Mouse (Mus musculus) lung, embryonic 14.5 days (tissue): ENCODE measurements around the gene Limk1. TPM values are rescaled to one million over a fixed set of nuclear protein-coding genes. Genes with fewer than 3 reads are reported as not detected.

Experiments used
- ATAC-seq: fragments of 200-750 bp; cut with Nextera tagmentation; 2 replicates; pipeline ENCODE4 v1.8.0; 2017; ENCODE audit warnings: mild to moderate bottlenecking, moderate TSS enrichment, moderate library complexity; ENCODE audit not compliant: insufficient read depth
- DNase-seq: peaks from one replicate; pipeline ENCODE4 v3.0.0-alpha.2; 2015
- H3K27ac ChIP-seq: fragments of 300-500 bp; sonication (generic); 2 replicates; pipeline ENCODE4 v1.5.1; 2014; ENCODE audit warnings: low read depth, mild to moderate bottlenecking, moderate library complexity
- H3K27me3 ChIP-seq: fragments of 300-500 bp; sonication (generic); 2 replicates; pipeline ENCODE4 v1.6.1; 2014; ENCODE audit warnings: low read length, control low read depth; ENCODE audit not compliant: insufficient read depth
- H3K36me3 ChIP-seq: fragments of 300-500 bp; sonication (generic); 2 replicates; pipeline ENCODE4 v1.6.1; 2014; ENCODE audit warnings: control low read depth; ENCODE audit not compliant: insufficient read depth
- H3K4me1 ChIP-seq: fragments of 300-500 bp; sonication (generic); 2 replicates; pipeline ENCODE4 v1.6.1; 2014; ENCODE audit warnings: antibody characterized with exemption, control low read depth; ENCODE audit not compliant: insufficient read depth
- H3K4me2 ChIP-seq: fragments of 300-500 bp; sonication (generic); 2 replicates; pipeline ENCODE4 v1.6.1; 2014; ENCODE audit warnings: mild to moderate bottlenecking
- H3K4me3 ChIP-seq: fragments of 300-500 bp; sonication (generic); 2 replicates; pipeline ENCODE4 v1.5.1; 2014; ENCODE audit warnings: low read depth, low read length
- H3K9ac ChIP-seq: fragments of 300-500 bp; sonication (generic); 2 replicates; pipeline ENCODE4 v1.6.1; 2014
- H3K9me3 ChIP-seq: fragments of 300-500 bp; sonication (generic); 2 replicates; pipeline ENCODE4 v1.6.1; 2016; ENCODE audit warnings: low read depth, low read length, control low read depth
- CTCF ChIP-seq: IDR thresholded peaks from 2 replicates; pipeline ENCODE4 v1.5.1; 2016; ENCODE audit warnings: antibody characterized with exemption, low read depth
- WGBS: fragments of 180-500 bp; shearing (Covaris S2); extraction: QIAGEN DNeasy Blood & Tissue Kit; methylation state at CpG from one replicate; pipeline ENCODE4 v1.1.7; 2014; 5-methylcytosine and 5-hydroxymethylcytosine counted together
- polyA plus RNA-seq: library from polyadenylated mRNA; unstranded; fragments of >200 nt; fragmentation: Nextera tagmentation; extraction: Ambion mirVana; gene quantifications from 2 replicates; pipeline ENCODE4 v1.2.1, GENCODE M21; 2014

Limk1 gene
- polyA plus RNA-seq, 1 experiment from 2014 or later = 10.0 TPM

DNA sequence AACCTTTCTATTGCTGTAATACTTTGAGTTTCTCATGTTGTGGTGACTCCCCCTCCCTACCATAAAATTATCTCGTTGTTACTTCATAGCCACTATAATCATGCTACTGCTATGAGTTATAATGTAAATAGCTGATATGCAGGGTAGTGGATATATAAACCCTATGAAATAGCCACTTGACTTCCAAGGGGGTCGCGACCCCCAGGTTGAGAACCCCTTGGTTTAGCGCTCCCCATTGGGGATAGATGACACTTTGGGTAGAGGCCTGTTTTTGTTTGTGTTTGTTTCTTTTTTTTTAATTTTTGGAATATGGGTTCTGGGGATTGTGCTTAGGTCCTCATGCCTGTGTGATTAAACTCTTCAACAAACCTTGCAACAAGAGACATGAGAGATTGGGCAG, 36.9 kb upstream of the Limk1 start:
- no peak for TF ChIP-seq CTCF
- peaks cover 43% of the 10 kb centered on the region for H3K36me3 ChIP-seq
- 56% methylated on average over 4 of the region's 4 CpGs for WGBS

GRCm38 (mm10) chr5:134720058-134720457, 31.7 kb upstream of the Limk1 start:
- H3K27ac ChIP-seq = peak overlapping the region; percentile 18; the same call in 1 of the 2 replicates
- H3K4me2 ChIP-seq = no peak overlapping the region
- H3K9me3 ChIP-seq = no peaks in the 10 kb centered on the region
- no peaks in the 10 kb centered on the region for H3K27me3 ChIP-seq
- no peaks in the 10 kb centered on the region for H3K4me1 ChIP-seq
- 41% methylated on average over 4 of the region's 4 CpGs for WGBS
- no peak for ATAC-seq
- H3K9ac ChIP-seq = no peak overlapping the region
- no peak for TF ChIP-seq CTCF
- no peak overlapping the region for H3K4me3 ChIP-seq
- peaks cover 37% of the 10 kb centered on the region for H3K36me3 ChIP-seq
- peak; percentile 53 for DNase-seq

More for the DNA sequence above, 36.9 kb upstream of the Limk1 start:
- Histone ChIP-seq H3K27me3 (no peaks in the 10 kb centered on the region), H3K9me3 (no peaks in the 10 kb centered on the region), H3K4me3 (no peak overlapping the region), H3K9ac (no peak overlapping the region), H3K4me1 (no peaks in the 10 kb centered on the region), H3K4me2 (no peak overlapping the region), H3K27ac (no peak overlapping the region)
- ATAC-seq (no peak), DNase-seq (no peak)

GRCm38 (mm10) chr5:134711076-134711475, 22.7 kb upstream of the Limk1 start:
- H3K4me2 ChIP-seq = no peak overlapping the region
- TF ChIP-seq CTCF = no peak
- H3K9me3 ChIP-seq = no peaks in the 10 kb centered on the region
- no peak overlapping the region for H3K27ac ChIP-seq
- DNase-seq = peak; percentile 37
- no peak overlapping the region for H3K9ac ChIP-seq
- 67% methylated on average over 7 of the region's 7 CpGs for WGBS
- no peaks in the 10 kb centered on the region for H3K27me3 ChIP-seq
- ATAC-seq = no peak
- no peak overlapping the region for H3K4me3 ChIP-seq
- H3K36me3 ChIP-seq = peaks cover 46% of the 10 kb centered on the region
- no peaks in the 10 kb centered on the region for H3K4me1 ChIP-seq

GRCm38 (mm10) chr5:134709275-134709674, 20.9 kb upstream of the Limk1 start:
- 43% methylated on average over 6 of the region's 6 CpGs for WGBS
- ATAC-seq (0 out of 2 replicates have a peak, but pooled peaks have one; percentile 10), DNase-seq (no peak)

DNA sequence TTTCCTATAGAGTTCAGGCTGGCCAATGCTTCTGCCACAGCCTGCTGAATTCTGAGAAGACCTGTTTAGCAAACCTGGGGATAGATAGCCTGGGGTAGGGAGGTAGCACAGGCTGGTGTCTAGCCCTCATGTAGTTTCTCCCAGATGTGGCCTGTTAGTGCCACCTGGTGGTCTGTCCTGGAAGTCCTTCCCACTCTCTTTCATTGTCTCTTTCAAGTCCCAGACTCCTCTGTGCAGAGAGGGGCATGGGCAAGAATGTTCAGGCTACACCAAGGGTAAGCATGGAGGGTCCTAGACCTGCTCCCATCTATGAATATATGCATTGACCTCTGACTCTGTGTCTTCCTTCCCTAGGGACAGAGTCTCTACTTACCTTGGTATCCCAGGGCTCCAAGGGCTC, 15.8 kb upstream of the Limk1 start:
- ATAC-seq = peak; percentile 62; the same call in 1 of the 2 replicates
- peak; percentile 94 for TF ChIP-seq CTCF

More at GRCm38 (mm10) chr5:134709275-134709674, 20.9 kb upstream of the Limk1 start:
- Histone ChIP-seq H3K27ac (no peak overlapping the region), H3K36me3 (peaks cover 41% of the 10 kb centered on the region), H3K27me3 (no peaks in the 10 kb centered on the region), H3K4me1 (no peaks in the 10 kb centered on the region), H3K4me3 (no peak overlapping the region), H3K9me3 (no peaks in the 10 kb centered on the region), H3K9ac (no peak overlapping the region), H3K4me2 (no peak overlapping the region)
- TF ChIP-seq CTCF = no peak

GRCm38 (mm10) chr5:134695539-134695938, 7.1 kb upstream of the Limk1 start:
- no peak overlapping the region for H3K4me2 ChIP-seq
- peak; percentile 63; the same call in 1 of the 2 replicates for ATAC-seq
- no peak overlapping the region for H3K4me3 ChIP-seq
- DNase-seq = no peak
- H3K9me3 ChIP-seq = no peaks in the 10 kb centered on the region
- H3K9ac ChIP-seq = no peak overlapping the region
- H3K4me1 ChIP-seq = no peaks in the 10 kb centered on the region
- no peaks in the 10 kb centered on the region for H3K36me3 ChIP-seq
- WGBS = 40% methylated on average over 2 of the region's 2 CpGs
- no peaks in the 10 kb centered on the region for H3K27me3 ChIP-seq
- H3K27ac ChIP-seq = no peak overlapping the region
- TF ChIP-seq CTCF = no peak

More for the DNA sequence above, 15.8 kb upstream of the Limk1 start:
- peak; percentile 88 for DNase-seq
- H3K27me3 ChIP-seq = no peaks in the 10 kb centered on the region
- H3K27ac ChIP-seq = no peak overlapping the region
- peaks cover 24% of the 10 kb centered on the region for H3K36me3 ChIP-seq
- H3K4me1 ChIP-seq = no peaks in the 10 kb centered on the region
- H3K4me3 ChIP-seq = no peak overlapping the region
- no peak overlapping the region for H3K9ac ChIP-seq
- H3K9me3 ChIP-seq = no peaks in the 10 kb centered on the region
- no peak overlapping the region for H3K4me2 ChIP-seq

DNA sequence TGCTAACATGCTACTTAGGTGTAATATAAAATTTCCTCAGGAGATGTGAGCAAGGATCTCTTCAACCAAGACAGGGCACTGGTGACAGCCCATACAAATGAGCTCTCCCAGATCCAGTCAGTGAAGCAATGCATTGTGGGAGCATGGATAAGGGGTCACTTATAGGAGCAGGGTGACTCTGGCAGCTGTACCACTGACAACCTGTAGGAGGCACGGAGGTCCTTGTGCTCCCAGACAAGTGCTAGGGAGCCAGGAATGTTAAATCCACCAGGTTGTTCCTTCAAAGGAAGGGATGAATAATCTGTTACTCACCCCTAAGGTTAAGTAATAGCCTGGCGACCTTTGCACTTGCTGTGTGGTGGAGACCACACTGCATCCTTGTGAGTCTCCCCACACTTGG, 6.7 kb upstream of the Limk1 start:
- ATAC-seq (peak; percentile 44), DNase-seq (no peak)
- Histone ChIP-seq H3K9ac (no peak overlapping the region), H3K36me3 (no peaks in the 10 kb centered on the region), H3K27ac (no peak overlapping the region), H3K4me2 (no peak overlapping the region), H3K27me3 (no peaks in the 10 kb centered on the region), H3K9me3 (no peaks in the 10 kb centered on the region), H3K4me3 (no peak overlapping the region), H3K4me1 (no peaks in the 10 kb centered on the region)
- 8% methylated on average over 2 of the region's 2 CpGs for WGBS
- TF ChIP-seq CTCF = peak; percentile 49

DNA sequence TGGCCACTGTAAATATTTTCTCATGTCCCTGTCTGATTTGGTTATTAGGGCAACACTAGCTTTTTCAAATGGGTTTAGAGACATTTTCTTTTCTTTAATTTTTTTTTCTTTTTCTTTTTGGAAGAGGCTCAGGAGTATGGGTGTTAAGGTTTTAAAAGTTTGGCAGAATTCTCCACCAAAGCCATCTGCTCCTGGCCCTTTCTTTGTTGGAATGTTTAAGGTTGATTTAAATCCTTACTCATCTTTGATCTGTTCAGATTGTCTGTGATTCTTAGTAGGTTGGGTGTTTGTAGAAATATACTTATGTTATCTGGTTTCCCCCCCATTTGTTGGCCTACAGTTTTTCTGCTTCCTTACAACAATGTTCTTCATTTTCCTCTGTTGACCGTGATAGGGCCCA, 4.3 kb upstream of the Limk1 start:
- Histone ChIP-seq H3K36me3 (no peaks in the 10 kb centered on the region), H3K9ac (no peak overlapping the region), H3K4me3 (no peak overlapping the region), H3K4me2 (no peak overlapping the region), H3K27me3 (no peaks in the 10 kb centered on the region), H3K9me3 (no peaks in the 10 kb centered on the region), H3K27ac (no peak overlapping the region), H3K4me1 (no peaks in the 10 kb centered on the region)
- 86% methylated on average over 1 of the region's 1 CpGs for WGBS
- DNase-seq (no peak), ATAC-seq (no peak)
- TF ChIP-seq CTCF = no peak
